Mouse (Mus musculus): ENCODE data around the gene Zfp827. TPM values are rescaled to one million over a fixed set of nuclear protein-coding genes. Genes with fewer than 3 reads are reported as not detected.

Zfp827 gene
- polyA plus RNA-seq, 1 experiment from 2014 or later = 0.66 TPM

DNA sequence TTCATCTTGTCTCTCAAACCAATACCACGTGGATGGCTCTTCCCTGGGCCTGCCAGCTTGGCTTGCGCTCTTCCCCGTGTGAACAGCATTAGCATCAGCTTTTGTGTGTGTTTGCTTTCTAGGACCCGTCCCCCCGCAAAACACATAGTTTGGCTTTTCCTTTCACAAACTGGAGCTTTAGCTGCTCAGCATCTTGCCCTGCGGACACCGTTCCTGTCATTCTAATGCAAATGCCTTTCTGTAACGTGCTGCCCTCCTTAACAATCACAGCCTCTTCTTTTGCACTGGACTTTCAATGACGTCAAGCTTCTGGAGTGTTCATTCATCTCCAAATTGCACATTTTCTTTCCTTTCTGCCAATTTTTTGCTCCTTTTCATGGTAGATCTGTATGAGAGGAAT, 196.1 kb downstream of the Zfp827 start:
- Histone ChIP-seq H3K4me1 (ENCODE audit: control insufficient read depth, low read depth, low read length) (no peaks in the 10 kb centered on the region), H3K9me3 (replicated peaks; ENCODE audit: control insufficient read depth, low read length) (no peaks in the 10 kb centered on the region), H3K36me3 (ENCODE audit: control insufficient read depth, insufficient read depth) (no peaks in the 10 kb centered on the region), H3K4me3 (ENCODE audit: low read depth, low read length) (no peak overlapping the region), H3K9ac (ENCODE audit: low read depth, low read length) (no peak overlapping the region), H3K27me3 (ENCODE audit: control insufficient read depth, insufficient read depth, low read depth, low read length) (no peaks in the 10 kb centered on the region), H3K4me2 (ENCODE audit: low read depth, low read length) (no peak overlapping the region), H3K27ac (ENCODE audit: low read length) (no peak overlapping the region)
- WGBS (ENCODE audit: insufficient replicate concordance) = 75% methylated on average over 9 of the region's 9 CpGs
- no peak for ATAC-seq (ENCODE audit: low read depth)

GRCm38 (mm10) chr8:79225586-79225985, 197.3 kb downstream of the Zfp827 start:
- no peaks in the 10 kb centered on the region for H3K27me3 ChIP-seq (ENCODE audit: control insufficient read depth, insufficient read depth, low read depth, low read length)
- whole genome bisulfite sequencing (ENCODE audit: insufficient replicate concordance) = 23% methylated on average over 7 of the region's 7 CpGs
- H3K27ac ChIP-seq (ENCODE audit: low read length) = no peak overlapping the region
- H3K9ac ChIP-seq (ENCODE audit: low read depth, low read length) = no peak overlapping the region
- no peak overlapping the region for H3K4me2 ChIP-seq (ENCODE audit: low read depth, low read length)
- H3K4me3 ChIP-seq (ENCODE audit: low read depth, low read length) = no peak overlapping the region
- no peaks in the 10 kb centered on the region for H3K36me3 ChIP-seq (ENCODE audit: control insufficient read depth, insufficient read depth)
- ATAC-seq (ENCODE audit: low read depth) = no peak
- no peaks in the 10 kb centered on the region for H3K4me1 ChIP-seq (ENCODE audit: control insufficient read depth, low read depth, low read length)
- no peaks in the 10 kb centered on the region for H3K9me3 ChIP-seq (replicated peaks; ENCODE audit: control insufficient read depth, low read length)

DNA sequence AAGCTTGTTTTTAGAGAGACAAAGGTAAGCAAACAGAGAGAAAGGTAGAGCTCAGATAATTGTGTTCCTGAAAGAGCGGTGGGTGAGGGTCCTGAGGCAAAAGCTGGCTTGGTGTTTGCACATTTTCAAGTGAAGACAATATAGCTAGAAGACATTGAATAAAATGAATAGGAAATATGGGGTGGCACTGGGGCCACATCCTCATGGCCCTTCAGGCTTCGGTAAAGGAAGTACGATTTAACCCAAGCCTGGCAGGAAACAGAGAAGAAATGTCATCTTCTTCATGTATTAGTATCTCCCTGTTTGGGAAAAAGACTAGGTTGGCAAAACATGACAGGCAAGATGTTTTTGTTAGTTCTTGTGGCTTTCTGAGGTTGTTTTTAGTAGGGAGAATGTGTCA, 197.8 kb downstream of the Zfp827 start:
- no peak overlapping the region for H3K9ac ChIP-seq (ENCODE audit: low read depth, low read length)
- H3K27me3 ChIP-seq (ENCODE audit: control insufficient read depth, insufficient read depth, low read depth, low read length) = no peaks in the 10 kb centered on the region
- 36% methylated on average over 3 of the region's 3 CpGs for WGBS (ENCODE audit: insufficient replicate concordance)
- no peaks in the 10 kb centered on the region for H3K9me3 ChIP-seq (replicated peaks; ENCODE audit: control insufficient read depth, low read length)
- no peak overlapping the region for H3K4me2 ChIP-seq (ENCODE audit: low read depth, low read length)
- no peak overlapping the region for H3K27ac ChIP-seq (ENCODE audit: low read length)
- no peak for ATAC-seq (ENCODE audit: low read depth)
- no peaks in the 10 kb centered on the region for H3K4me1 ChIP-seq (ENCODE audit: control insufficient read depth, low read depth, low read length)
- no peak overlapping the region for H3K4me3 ChIP-seq (ENCODE audit: low read depth, low read length)
- no peaks in the 10 kb centered on the region for H3K36me3 ChIP-seq (ENCODE audit: control insufficient read depth, insufficient read depth)

DNA sequence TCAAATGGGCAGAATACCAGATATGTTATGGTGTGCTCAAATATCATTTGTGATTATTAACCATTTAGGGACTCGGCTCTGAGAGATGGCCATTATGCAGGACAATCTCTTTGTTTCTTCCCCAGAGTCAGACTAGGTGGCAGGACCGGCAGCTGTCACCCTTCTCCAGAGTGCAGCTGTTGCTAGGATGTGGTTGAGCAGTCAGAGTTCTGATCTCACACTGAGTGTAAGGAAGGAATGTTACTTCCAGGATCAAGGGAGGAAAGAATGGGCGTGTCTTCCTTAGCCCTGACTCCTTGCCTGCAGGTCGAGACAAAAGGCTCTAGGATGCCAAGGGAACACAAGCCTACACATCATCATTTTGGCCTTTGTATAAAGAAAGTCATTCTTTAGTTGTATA, 199.0 kb downstream of the Zfp827 start:
- Histone ChIP-seq H3K9ac (ENCODE audit: low read depth, low read length) (no peak overlapping the region), H3K36me3 (ENCODE audit: control insufficient read depth, insufficient read depth) (no peaks in the 10 kb centered on the region), H3K27me3 (ENCODE audit: control insufficient read depth, insufficient read depth, low read depth, low read length) (no peaks in the 10 kb centered on the region), H3K4me2 (ENCODE audit: low read depth, low read length) (no peak overlapping the region), H3K9me3 (replicated peaks; ENCODE audit: control insufficient read depth, low read length) (no peaks in the 10 kb centered on the region), H3K27ac (ENCODE audit: low read length) (no peak overlapping the region), H3K4me1 (ENCODE audit: control insufficient read depth, low read depth, low read length) (no peaks in the 10 kb centered on the region), H3K4me3 (ENCODE audit: low read depth, low read length) (no peak overlapping the region)
- ATAC-seq (ENCODE audit: low read depth) = no peak
- WGBS (ENCODE audit: insufficient replicate concordance) = 53% methylated on average over 4 of the region's 4 CpGs

GRCm38 (mm10) chr8:79227916-79228315, 199.7 kb downstream of the Zfp827 start:
- no peaks in the 10 kb centered on the region for H3K27me3 ChIP-seq (ENCODE audit: control insufficient read depth, insufficient read depth, low read depth, low read length)
- no peaks in the 10 kb centered on the region for H3K9me3 ChIP-seq (replicated peaks; ENCODE audit: control insufficient read depth, low read length)
- H3K36me3 ChIP-seq (ENCODE audit: control insufficient read depth, insufficient read depth) = no peaks in the 10 kb centered on the region
- ATAC-seq (ENCODE audit: low read depth) = no peak
- no peak overlapping the region for H3K27ac ChIP-seq (ENCODE audit: low read length)
- no peak overlapping the region for H3K9ac ChIP-seq (ENCODE audit: low read depth, low read length)
- H3K4me3 ChIP-seq (ENCODE audit: low read depth, low read length) = no peak overlapping the region
- no peaks in the 10 kb centered on the region for H3K4me1 ChIP-seq (ENCODE audit: control insufficient read depth, low read depth, low read length)
- 60% methylated on average over 3 of the region's 3 CpGs for WGBS (ENCODE audit: insufficient replicate concordance)
- H3K4me2 ChIP-seq (ENCODE audit: low read depth, low read length) = no peak overlapping the region

- WGBS (ENCODE audit: insufficient replicate concordance) = 72% methylated on average over 8 of the region's 8 CpGs
- H3K9ac ChIP-seq (ENCODE audit: low read depth, low read length) = no peak overlapping the region
Measured at GRCm38 (mm10) chr8:79229266-79229888, 201.1 kb downstream of the Zfp827 start.

GRCm38 (mm10) chr8:79239320-79239719, 211.1 kb downstream of the Zfp827 start:
- H3K27me3 ChIP-seq (ENCODE audit: control insufficient read depth, insufficient read depth, low read depth, low read length) = no peaks in the 10 kb centered on the region
- H3K4me1 ChIP-seq (ENCODE audit: control insufficient read depth, low read depth, low read length) = no peaks in the 10 kb centered on the region
- H3K27ac ChIP-seq (ENCODE audit: low read length) = no peak overlapping the region
- H3K36me3 ChIP-seq (ENCODE audit: control insufficient read depth, insufficient read depth) = no peaks in the 10 kb centered on the region
- no peak overlapping the region for H3K4me2 ChIP-seq (ENCODE audit: low read depth, low read length)
- H3K4me3 ChIP-seq (ENCODE audit: low read depth, low read length) = no peak overlapping the region
- no peaks in the 10 kb centered on the region for H3K9me3 ChIP-seq (replicated peaks; ENCODE audit: control insufficient read depth, low read length)
- WGBS (ENCODE audit: insufficient replicate concordance) = 25% methylated on average over 3 of the region's 3 CpGs
- ATAC-seq (ENCODE audit: low read depth) = no peak
- H3K9ac ChIP-seq (ENCODE audit: low read depth, low read length) = no peak overlapping the region

More at GRCm38 (mm10) chr8:79229266-79229888, 201.1 kb downstream of the Zfp827 start:
- H3K36me3 ChIP-seq (ENCODE audit: control insufficient read depth, insufficient read depth) = no peaks in the 10 kb centered on the region
- no peak overlapping the region for H3K4me3 ChIP-seq (ENCODE audit: low read depth, low read length)
- no peak overlapping the region for H3K27ac ChIP-seq (ENCODE audit: low read length)
- H3K4me1 ChIP-seq (ENCODE audit: control insufficient read depth, low read depth, low read length) = no peaks in the 10 kb centered on the region
- no peaks in the 10 kb centered on the region for H3K27me3 ChIP-seq (ENCODE audit: control insufficient read depth, insufficient read depth, low read depth, low read length)
- H3K4me2 ChIP-seq (ENCODE audit: low read depth, low read length) = no peak overlapping the region
- no peaks in the 10 kb centered on the region for H3K9me3 ChIP-seq (replicated peaks; ENCODE audit: control insufficient read depth, low read length)
- ATAC-seq (ENCODE audit: low read depth) = no peak

GRCm38 (mm10) chr8:79239996-79240395, 211.8 kb downstream of the Zfp827 start:
- Histone ChIP-seq H3K9ac (ENCODE audit: low read depth, low read length) (no peak overlapping the region), H3K4me1 (ENCODE audit: control insufficient read depth, low read depth, low read length) (no peaks in the 10 kb centered on the region), H3K27ac (ENCODE audit: low read length) (no peak overlapping the region), H3K36me3 (ENCODE audit: control insufficient read depth, insufficient read depth) (no peaks in the 10 kb centered on the region), H3K4me3 (ENCODE audit: low read depth, low read length) (no peak overlapping the region), H3K27me3 (ENCODE audit: control insufficient read depth, insufficient read depth, low read depth, low read length) (no peaks in the 10 kb centered on the region), H3K4me2 (ENCODE audit: low read depth, low read length) (no peak overlapping the region), H3K9me3 (replicated peaks; ENCODE audit: control insufficient read depth, low read length) (no peaks in the 10 kb centered on the region)
- ATAC-seq (ENCODE audit: low read depth) = no peak
- 65% methylated on average over 7 of the region's 7 CpGs for WGBS (ENCODE audit: insufficient replicate concordance)
